Mouse (Mus musculus): ENCODE data around the gene Tpr. TPM values are rescaled to one million over a fixed set of nuclear protein-coding genes. Genes with fewer than 3 reads are reported as not detected.

Tpr gene
- 100 to 1,000 TPM in 1 of 2 experiments, 10 to 100 TPM in 1; 92.9 to 100 TPM for total RNA-seq (2021)
- long read RNA-seq, experiment 1, full-length matches to known transcripts = 5 of 14 reads
- long read RNA-seq, experiment 1, partial matches to known transcripts = 8 of 14 reads
- long read RNA-seq, experiment 1, other reads (novel, unspliced or antisense) = 1 of 14 reads
- long read RNA-seq, experiment 2, full-length matches to known transcripts = 5 of 17 reads
- long read RNA-seq, experiment 2, partial matches to known transcripts = 9 of 17 reads
- long read RNA-seq, experiment 2, other reads (novel, unspliced or antisense) = 3 of 17 reads

GRCm38 (mm10) chr1:150392638-150393487 is at the start of gene Tpr, which contains the start of gene Odr4:
Gene Tpr (plus strand): TSS chr1:150392838.
Gene Odr4 (minus strand): TSS chr1:150393080.
- intact Hi-C loops (cut with DNase I) = loop anchor here (5.0 kb wide), 1 partner anchor 954 kb away; no protein-coding TSS in a partner anchor
- DNase-seq (ENCODE audit: low spot score in 2 of 2) = peak; percentile 99

GRCm38 (mm10) chr1:150360864-150361263 is 31.8 kb upstream of the Tpr start:
- intact Hi-C loops (cut with DNase I) = no loop called here
- no peak for DNase-seq (ENCODE audit: low spot score in 2 of 2)

GRCm38 (mm10) chr1:150372895-150373294 is 19.7 kb upstream of the Tpr start:
- DNase-seq (ENCODE audit: low spot score in 2 of 2) = no peak
- intact Hi-C loops (cut with DNase I) = loop anchor here (5.0 kb wide), 1 partner anchor 541 kb away; no protein-coding TSS in a partner anchor

- DNase-seq (ENCODE audit: low spot score in 2 of 2) = no peak
- intact Hi-C loops (cut with DNase I) = loop anchor here (5.0 kb wide), 1 partner anchor 542 kb away; no protein-coding TSS in a partner anchor
Observed at GRCm38 (mm10) chr1:150374247-150374646, 18.4 kb upstream of the Tpr start.

GRCm38 (mm10) chr1:150384138-150384537 is 8.5 kb upstream of the Tpr start:
- DNase-seq (ENCODE audit: low spot score in 2 of 2) = no peak
- intact Hi-C loops (cut with DNase I) = no loop called here

- no peak for DNase-seq (ENCODE audit: low spot score in 2 of 2)
- intact Hi-C loops (cut with DNase I) = no loop called here
Observed at GRCm38 (mm10) chr1:150387572-150387971, 5.1 kb upstream of the Tpr start.

GRCm38 (mm10) chr1:150389390-150390129 is 3.1 kb upstream of the Tpr start:
- no peak for DNase-seq (ENCODE audit: low spot score in 2 of 2)
- intact Hi-C loops (cut with DNase I) = loop anchor here (5.0 kb wide), 1 partner anchor 958 kb away; no protein-coding TSS in a partner anchor

- intact Hi-C loops (cut with DNase I) = loop anchor here (5.0 kb wide), 1 partner anchor 955 kb away; no protein-coding TSS in a partner anchor
- DNase-seq (ENCODE audit: low spot score in 2 of 2) = no peak
Observed at GRCm38 (mm10) chr1:150391931-150392637, 554 bp upstream of the Tpr start.

- no peak for DNase-seq (ENCODE audit: low spot score in 2 of 2)
- intact Hi-C loops (cut with DNase I) = loop anchor here (5.0 kb wide), 1 partner anchor 954 kb away; no protein-coding TSS in a partner anchor
Observed at GRCm38 (mm10) chr1:150393488-150393852, 832 bp downstream of the Tpr start.

GRCm38 (mm10) chr1:150396001-150396400 is 3.4 kb downstream of the Tpr start:
- intact Hi-C loops (cut with DNase I) = no loop called here

GRCm38 (mm10) chr1:150403914-150404313 is 11.3 kb downstream of the Tpr start:
- DNase-seq (ENCODE audit: low spot score in 2 of 2) = no peak
- intact Hi-C loops (cut with DNase I) = loop anchor here (5.0 kb wide), 1 partner anchor 33 kb away; no protein-coding TSS in a partner anchor

More at GRCm38 (mm10) chr1:150396001-150396400, 3.4 kb downstream of the Tpr start:
- DNase-seq (ENCODE audit: low spot score in 2 of 2) = no peak

- DNase-seq (ENCODE audit: low spot score in 2 of 2) = no peak
- intact Hi-C loops (cut with DNase I) = loop anchor here (5.0 kb wide), 1 partner anchor 33 kb away; no protein-coding TSS in a partner anchor
Observed at GRCm38 (mm10) chr1:150404555-150404954, 11.9 kb downstream of the Tpr start.

- no peak for DNase-seq (ENCODE audit: low spot score in 2 of 2)
- intact Hi-C loops (cut with DNase I) = no loop called here
Observed at GRCm38 (mm10) chr1:150407285-150407684, 14.6 kb downstream of the Tpr start.

GRCm38 (mm10) chr1:150409996-150410395 is 17.4 kb downstream of the Tpr start:
- intact Hi-C loops (cut with DNase I) = loop anchor here (5.0 kb wide), 1 partner anchor 37 kb away; no protein-coding TSS in a partner anchor
- no peak for DNase-seq (ENCODE audit: low spot score in 2 of 2)

GRCm38 (mm10) chr1:150416006-150416405 is 23.4 kb downstream of the Tpr start:
- intact Hi-C loops (cut with DNase I) = no loop called here
- no peak for DNase-seq (ENCODE audit: low spot score in 2 of 2)

GRCm38 (mm10) chr1:150418426-150418825 is 25.8 kb downstream of the Tpr start:
- intact Hi-C loops (cut with DNase I) = no loop called here
- DNase-seq (ENCODE audit: low spot score in 2 of 2) = no peak

GRCm38 (mm10) chr1:150425665-150426064 is 33.0 kb downstream of the Tpr start:
- no peak for DNase-seq (ENCODE audit: low spot score in 2 of 2)
- intact Hi-C loops (cut with DNase I) = no loop called here

- DNase-seq (ENCODE audit: low spot score in 2 of 2) = no peak
- intact Hi-C loops (cut with DNase I) = no loop called here
Observed at GRCm38 (mm10) chr1:150426216-150426615, 33.6 kb downstream of the Tpr start.

GRCm38 (mm10) chr1:150438641-150439040 is 46.0 kb downstream of the Tpr start:
- intact Hi-C loops (cut with DNase I) = loop anchor here (5.0 to 10.0 kb wide), 2 partner anchors 36 to 1006 kb away; no protein-coding TSS in a partner anchor
- no peak for DNase-seq (ENCODE audit: low spot score in 2 of 2)
